Mouse (Mus musculus) lung, embryonic 14.5 days (tissue): ENCODE measurements around the gene Hpcal1. TPM values are rescaled to one million over a fixed set of nuclear protein-coding genes. Genes with fewer than 3 reads are reported as not detected.

Experiments used
- ATAC-seq: fragments of 200-750 bp; cut with Nextera tagmentation; 2 replicates; pipeline ENCODE4 v1.8.0; 2017; ENCODE audit warnings: mild to moderate bottlenecking, moderate TSS enrichment, moderate library complexity; ENCODE audit not compliant: insufficient read depth
- DNase-seq: peaks from one replicate; pipeline ENCODE4 v3.0.0-alpha.2; 2015
- H3K27ac ChIP-seq: fragments of 300-500 bp; sonication (generic); 2 replicates; pipeline ENCODE4 v1.5.1; 2014; ENCODE audit warnings: low read depth, mild to moderate bottlenecking, moderate library complexity
- H3K27me3 ChIP-seq: fragments of 300-500 bp; sonication (generic); 2 replicates; pipeline ENCODE4 v1.6.1; 2014; ENCODE audit warnings: low read length, control low read depth; ENCODE audit not compliant: insufficient read depth
- H3K36me3 ChIP-seq: fragments of 300-500 bp; sonication (generic); 2 replicates; pipeline ENCODE4 v1.6.1; 2014; ENCODE audit warnings: control low read depth; ENCODE audit not compliant: insufficient read depth
- H3K4me1 ChIP-seq: fragments of 300-500 bp; sonication (generic); 2 replicates; pipeline ENCODE4 v1.6.1; 2014; ENCODE audit warnings: antibody characterized with exemption, control low read depth; ENCODE audit not compliant: insufficient read depth
- H3K4me2 ChIP-seq: fragments of 300-500 bp; sonication (generic); 2 replicates; pipeline ENCODE4 v1.6.1; 2014; ENCODE audit warnings: mild to moderate bottlenecking
- H3K4me3 ChIP-seq: fragments of 300-500 bp; sonication (generic); 2 replicates; pipeline ENCODE4 v1.5.1; 2014; ENCODE audit warnings: low read depth, low read length
- H3K9ac ChIP-seq: fragments of 300-500 bp; sonication (generic); 2 replicates; pipeline ENCODE4 v1.6.1; 2014
- H3K9me3 ChIP-seq: fragments of 300-500 bp; sonication (generic); 2 replicates; pipeline ENCODE4 v1.6.1; 2016; ENCODE audit warnings: low read depth, low read length, control low read depth
- CTCF ChIP-seq: IDR thresholded peaks from 2 replicates; pipeline ENCODE4 v1.5.1; 2016; ENCODE audit warnings: antibody characterized with exemption, low read depth
- WGBS: fragments of 180-500 bp; shearing (Covaris S2); extraction: QIAGEN DNeasy Blood & Tissue Kit; methylation state at CpG from one replicate; pipeline ENCODE4 v1.1.7; 2014; 5-methylcytosine and 5-hydroxymethylcytosine counted together
- polyA plus RNA-seq: library from polyadenylated mRNA; unstranded; fragments of >200 nt; fragmentation: Nextera tagmentation; extraction: Ambion mirVana; gene quantifications from 2 replicates; pipeline ENCODE4 v1.2.1, GENCODE M21; 2014

Hpcal1 gene
- polyA plus RNA-seq, 1 experiment from 2014 or later: 52.4 TPM

DNA sequence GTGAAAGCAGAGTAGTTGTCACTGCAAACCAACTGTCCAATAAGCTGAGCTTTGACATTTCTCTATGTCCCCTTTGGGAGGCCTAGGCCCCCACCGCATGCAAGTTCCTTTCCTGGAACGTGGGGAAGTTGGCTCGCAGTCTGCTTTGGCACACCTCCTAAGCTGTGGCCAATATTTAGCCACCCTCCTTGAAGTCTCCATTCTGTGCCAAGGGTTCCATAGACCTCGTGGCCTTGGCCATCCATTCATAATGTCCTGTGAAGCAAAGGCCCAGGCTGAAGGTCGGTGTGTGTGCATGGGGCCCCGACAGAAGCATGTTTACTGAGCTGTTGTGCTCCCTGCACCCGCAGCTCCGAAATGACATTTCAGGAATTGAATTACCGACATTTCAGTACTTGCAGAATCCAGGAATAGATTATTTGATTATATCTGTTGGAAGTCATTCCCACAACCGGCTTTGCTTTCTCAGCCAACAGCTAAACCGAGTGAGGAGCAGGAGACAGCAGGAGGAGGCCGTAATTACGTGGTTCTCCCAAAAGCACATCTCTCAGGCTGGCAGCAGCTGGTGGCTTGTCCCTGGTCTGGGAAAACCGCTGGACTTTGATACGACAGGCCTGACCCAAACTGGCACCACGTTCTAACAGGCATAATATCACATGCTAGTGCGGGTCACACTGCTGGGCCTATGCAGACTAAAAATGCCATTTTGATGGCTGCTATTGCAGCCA is 51.1 kb downstream of the Hpcal1 start:
- no peaks in the 10 kb centered on the region for H3K27me3 ChIP-seq
- no peak overlapping the region for H3K4me2 ChIP-seq
- TF ChIP-seq CTCF: no peak
- WGBS: 52% methylated on average over 17 of the region's 17 CpGs
- no peaks in the 10 kb centered on the region for H3K36me3 ChIP-seq
- peak overlapping the region; percentile 81 for H3K27ac ChIP-seq
- DNase-seq: peak; percentile 59
- no peaks in the 10 kb centered on the region for H3K9me3 ChIP-seq
- no peak overlapping the region for H3K4me3 ChIP-seq
- H3K4me1 ChIP-seq: peaks cover 34% of the 10 kb centered on the region
- ATAC-seq: peak; percentile 33; the same call in 1 of the 2 replicates
- H3K9ac ChIP-seq: no peak overlapping the region

DNA sequence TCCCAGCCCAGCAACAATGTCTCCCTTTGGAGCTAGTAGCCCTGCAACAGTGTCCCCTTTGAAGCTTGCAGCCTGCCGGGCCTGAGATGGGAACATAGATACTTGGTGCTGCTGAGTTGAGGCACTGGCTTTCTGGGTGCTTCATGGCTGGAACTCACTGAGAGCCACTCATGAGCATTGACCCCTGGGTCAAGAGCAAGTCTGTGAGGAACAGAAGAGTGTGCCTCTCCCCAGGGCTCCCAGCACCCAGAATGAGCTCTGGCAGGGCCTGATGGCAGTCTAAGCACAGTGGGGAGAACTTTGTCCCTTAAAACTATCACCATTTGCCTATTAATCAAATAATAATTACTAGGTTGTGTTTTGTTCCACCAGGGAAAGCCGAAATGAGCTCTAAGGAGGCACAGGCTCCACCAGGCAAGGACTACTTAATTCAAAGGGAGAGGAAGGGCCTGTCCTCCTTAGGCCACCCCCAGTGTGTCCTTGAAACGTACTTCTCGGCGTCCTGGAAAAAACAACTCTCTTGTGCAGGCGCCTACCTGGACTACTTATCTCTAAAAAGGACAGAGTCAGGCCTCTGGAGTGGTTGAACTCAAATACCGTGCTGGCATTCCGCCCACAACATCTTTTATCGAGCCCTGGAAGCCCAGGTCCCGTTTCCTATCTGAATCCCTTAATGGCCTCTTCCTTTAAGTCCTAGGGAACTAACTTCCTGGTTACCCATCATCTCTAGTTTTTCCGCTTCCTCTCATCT is 52.1 kb downstream of the Hpcal1 start:
- Histone ChIP-seq H3K36me3 (no peaks in the 10 kb centered on the region), H3K27me3 (no peaks in the 10 kb centered on the region), H3K4me2 (no peak overlapping the region; the same call in 1 of the 2 replicates), H3K9ac (no peak overlapping the region), H3K4me1 (peaks cover 43% of the 10 kb centered on the region), H3K27ac (peak overlapping the region; percentile 77), H3K4me3 (no peak overlapping the region), H3K9me3 (no peaks in the 10 kb centered on the region)
- 51% methylated on average over 11 of the region's 11 CpGs for WGBS
- ATAC-seq (no peak), DNase-seq (peak; percentile 73)
- no peak for TF ChIP-seq CTCF

DNA sequence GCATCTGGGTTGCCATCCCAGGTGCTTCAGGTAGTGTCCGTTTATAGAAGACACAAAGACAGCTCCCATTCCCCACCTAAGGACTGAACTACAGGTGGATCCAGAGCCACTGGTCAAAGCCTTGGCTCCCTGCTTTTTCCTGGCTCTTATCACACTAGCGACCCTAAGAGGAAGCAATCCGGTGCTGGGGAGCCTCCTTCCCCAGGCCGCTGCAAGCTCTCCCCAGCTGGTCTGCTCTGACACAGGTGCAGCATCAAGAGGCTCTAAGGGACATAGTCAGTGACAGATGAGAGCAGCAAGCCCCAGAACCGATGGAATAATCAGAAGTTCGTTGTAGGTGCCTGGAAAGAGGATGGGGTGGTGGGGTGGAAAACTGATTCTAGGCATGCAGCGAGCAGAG is 54.8 kb downstream of the Hpcal1 start:
- Histone ChIP-seq H3K36me3 (no peaks in the 10 kb centered on the region), H3K27me3 (no peaks in the 10 kb centered on the region), H3K9me3 (no peaks in the 10 kb centered on the region), H3K9ac (no peak overlapping the region), H3K27ac (no peak overlapping the region), H3K4me2 (no peak overlapping the region), H3K4me3 (no peak overlapping the region), H3K4me1 (peaks cover 51% of the 10 kb centered on the region)
- 66% methylated on average over 7 of the region's 7 CpGs for WGBS
- TF ChIP-seq CTCF: no peak
- no peak for DNase-seq
- ATAC-seq: no peak

DNA sequence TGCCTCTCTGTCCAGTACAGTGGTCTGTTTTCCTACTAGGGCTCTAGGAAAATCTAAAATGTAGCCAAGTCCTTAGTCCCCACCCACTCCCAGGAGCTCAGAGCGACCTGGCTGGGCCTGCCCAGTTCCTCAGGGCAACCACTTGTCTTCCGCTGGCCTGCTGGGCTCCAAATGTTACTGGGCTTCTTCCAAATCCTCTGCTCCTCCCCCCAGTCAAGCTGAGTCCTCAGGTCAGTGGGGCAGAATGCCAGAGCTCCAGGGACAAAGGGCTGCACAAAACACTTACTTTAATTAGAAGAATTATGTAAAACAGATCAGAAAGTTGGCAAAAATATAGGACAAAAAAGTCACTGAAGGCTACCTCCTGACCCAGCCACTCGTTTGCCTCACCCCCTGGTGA is 56.1 kb downstream of the Hpcal1 start:
- Histone ChIP-seq H3K4me1 (peaks cover 47% of the 10 kb centered on the region), H3K27me3 (no peaks in the 10 kb centered on the region), H3K4me3 (no peak overlapping the region), H3K9ac (no peak overlapping the region), H3K36me3 (no peaks in the 10 kb centered on the region), H3K9me3 (no peaks in the 10 kb centered on the region), H3K27ac (peak overlapping the region; percentile 55), H3K4me2 (no peak overlapping the region)
- TF ChIP-seq CTCF: no peak
- ATAC-seq (no peak), DNase-seq (peak; percentile 71)
- 17% methylated on average over 3 of the region's 3 CpGs for WGBS

DNA sequence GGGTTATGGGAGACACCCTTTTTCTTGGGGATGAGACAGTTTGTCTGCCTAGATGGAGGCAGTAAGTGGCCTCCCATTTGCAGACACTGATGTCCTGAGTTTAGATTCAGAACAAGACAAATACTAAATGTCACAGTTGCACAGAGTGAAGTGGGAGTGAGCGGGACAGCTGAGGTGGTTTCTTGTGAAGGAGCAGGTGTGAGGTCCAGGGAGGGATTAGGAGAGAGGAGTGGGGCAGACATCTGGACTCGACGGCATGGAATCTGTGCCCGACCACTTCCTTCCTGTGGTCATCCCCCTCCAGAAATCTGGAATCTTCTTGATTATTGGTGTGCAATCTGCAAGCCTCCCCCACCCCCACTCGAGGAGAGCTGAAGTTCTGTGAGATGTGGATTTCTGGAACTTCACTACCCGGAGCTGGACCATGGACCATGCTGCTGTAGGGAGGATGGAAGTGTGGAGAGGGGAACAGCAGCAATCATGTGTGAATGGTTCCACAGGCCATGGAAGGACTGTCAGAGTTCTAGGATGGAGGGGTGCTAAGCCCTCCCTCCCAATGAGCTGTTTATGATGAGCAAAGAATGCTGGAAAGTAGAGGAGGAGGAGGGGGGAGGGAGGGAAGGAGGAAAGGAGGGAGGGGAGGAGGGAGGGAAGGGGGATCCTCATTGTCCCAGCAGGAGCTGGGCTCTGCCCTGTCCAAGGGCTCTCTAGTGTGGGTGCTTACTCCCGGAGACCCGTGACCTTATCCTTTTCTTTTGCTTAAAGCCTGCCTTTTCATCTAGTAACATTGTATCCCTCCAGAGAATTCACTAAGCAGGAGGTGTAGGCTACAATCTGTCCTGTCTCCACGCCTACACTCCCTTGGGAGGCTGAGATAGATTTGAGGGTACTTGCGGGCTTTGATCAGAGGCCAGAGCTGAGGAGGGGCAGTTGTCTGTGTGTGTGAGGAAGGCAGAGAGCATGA is 56.8 kb downstream of the Hpcal1 start:
- H3K27me3 ChIP-seq: no peaks in the 10 kb centered on the region
- H3K9me3 ChIP-seq: no peaks in the 10 kb centered on the region
- peaks cover 40% of the 10 kb centered on the region for H3K4me1 ChIP-seq
- H3K36me3 ChIP-seq: no peaks in the 10 kb centered on the region
- H3K9ac ChIP-seq: no peak overlapping the region; the same call in 1 of the 2 replicates
- peak; percentile 79 for ATAC-seq
- no peak overlapping the region for H3K4me3 ChIP-seq
- DNase-seq: peak; percentile 70
- H3K4me2 ChIP-seq: 0 out of 2 replicates have a peak overlapping the region, but pooled peaks have one; percentile 5
- no peak for TF ChIP-seq CTCF
- WGBS: 21% methylated on average over 10 of the region's 10 CpGs
- peak overlapping the region; percentile 55 for H3K27ac ChIP-seq

DNA sequence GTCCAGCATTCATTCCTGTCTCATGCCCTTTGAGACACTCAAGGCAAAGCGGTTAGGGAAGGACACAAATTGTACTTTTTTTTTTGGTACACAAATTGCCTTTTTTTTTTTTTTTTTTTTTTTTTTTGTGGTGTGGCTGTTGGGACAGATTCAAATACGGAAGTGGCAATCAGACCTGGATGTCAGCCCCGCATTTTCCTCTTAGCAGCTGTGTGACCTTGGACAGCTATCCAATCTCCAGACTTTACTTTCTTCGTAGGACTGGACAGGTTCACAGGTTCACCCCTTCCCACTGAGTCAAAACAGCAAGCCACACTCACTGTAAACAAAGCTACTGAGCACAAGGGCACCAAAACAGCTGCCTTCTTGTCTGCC is 57.5 kb downstream of the Hpcal1 start:
- H3K4me2 ChIP-seq: no peak overlapping the region
- H3K9me3 ChIP-seq: no peaks in the 10 kb centered on the region
- DNase-seq (peak; percentile 47), ATAC-seq (no peak)
- H3K36me3 ChIP-seq: no peaks in the 10 kb centered on the region
- WGBS: 21% methylated on average over 4 of the region's 4 CpGs
- H3K27ac ChIP-seq: peak overlapping the region; percentile 55; the same call in 1 of the 2 replicates
- H3K27me3 ChIP-seq: no peaks in the 10 kb centered on the region
- no peak for TF ChIP-seq CTCF
- peaks cover 37% of the 10 kb centered on the region for H3K4me1 ChIP-seq
- H3K9ac ChIP-seq: no peak overlapping the region
- no peak overlapping the region for H3K4me3 ChIP-seq
